Mouse (Mus musculus) retina, postnatal 1 day (tissue): ENCODE results near the gene Dclk1.

ENCODE experiments used
- DNase-seq: peaks from one replicate; pipeline ENCODE4 v3.0.0-alpha.2; 2012

Dclk1 gene

GRCm38 (mm10) chr3:55337671-55338070, 95.5 kb downstream of the Dclk1 start:
- no peak for DNase-seq

DNA sequence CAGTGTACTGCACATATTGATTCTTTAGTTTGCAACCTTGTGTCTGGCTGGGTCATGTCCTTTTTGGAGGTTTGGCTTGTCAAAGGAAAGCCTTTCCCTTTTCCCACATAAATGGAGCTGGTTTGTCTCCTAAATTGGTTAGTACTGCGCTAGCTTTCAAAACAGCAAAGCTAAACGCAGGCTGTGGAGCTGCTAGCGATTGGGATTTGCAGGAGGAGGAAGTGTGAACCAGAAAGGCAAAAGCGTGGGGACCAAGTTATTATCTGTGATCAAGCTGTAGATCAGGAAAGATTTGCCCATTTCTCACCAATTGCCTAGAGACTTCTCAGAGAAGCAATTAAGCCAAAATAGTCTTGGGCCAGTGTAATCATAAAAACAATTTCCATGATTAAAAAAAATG, 100.3 kb downstream of the Dclk1 start:
- no peak for DNase-seq

GRCm38 (mm10) chr3:55347371-55348025, 105.3 kb downstream of the Dclk1 start:
- peak; percentile 77 for DNase-seq

- DNase-seq: no peak
Measured at GRCm38 (mm10) chr3:55348026-55348390, 105.8 kb downstream of the Dclk1 start.

DNA sequence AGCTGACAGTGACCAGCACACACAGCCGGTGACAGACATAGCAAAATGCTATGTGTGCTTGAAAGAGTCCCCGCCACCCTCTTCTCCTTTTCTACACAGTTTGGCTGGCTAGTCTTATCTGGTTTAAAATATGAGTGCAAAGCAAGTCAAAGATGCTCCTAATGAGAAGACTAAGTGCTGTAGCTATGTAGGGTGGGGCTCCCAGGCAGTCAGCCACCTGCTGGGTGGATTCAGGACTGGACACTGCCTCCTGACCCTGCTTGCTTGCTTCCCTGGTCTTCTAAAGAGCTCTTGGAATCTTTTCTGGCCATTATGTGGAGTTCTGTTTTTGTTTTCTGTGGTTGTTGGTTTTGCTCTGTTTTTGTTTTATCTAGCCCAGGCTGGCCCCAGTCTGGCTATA, 108.0 kb downstream of the Dclk1 start:
- DNase-seq: no peak

DNA sequence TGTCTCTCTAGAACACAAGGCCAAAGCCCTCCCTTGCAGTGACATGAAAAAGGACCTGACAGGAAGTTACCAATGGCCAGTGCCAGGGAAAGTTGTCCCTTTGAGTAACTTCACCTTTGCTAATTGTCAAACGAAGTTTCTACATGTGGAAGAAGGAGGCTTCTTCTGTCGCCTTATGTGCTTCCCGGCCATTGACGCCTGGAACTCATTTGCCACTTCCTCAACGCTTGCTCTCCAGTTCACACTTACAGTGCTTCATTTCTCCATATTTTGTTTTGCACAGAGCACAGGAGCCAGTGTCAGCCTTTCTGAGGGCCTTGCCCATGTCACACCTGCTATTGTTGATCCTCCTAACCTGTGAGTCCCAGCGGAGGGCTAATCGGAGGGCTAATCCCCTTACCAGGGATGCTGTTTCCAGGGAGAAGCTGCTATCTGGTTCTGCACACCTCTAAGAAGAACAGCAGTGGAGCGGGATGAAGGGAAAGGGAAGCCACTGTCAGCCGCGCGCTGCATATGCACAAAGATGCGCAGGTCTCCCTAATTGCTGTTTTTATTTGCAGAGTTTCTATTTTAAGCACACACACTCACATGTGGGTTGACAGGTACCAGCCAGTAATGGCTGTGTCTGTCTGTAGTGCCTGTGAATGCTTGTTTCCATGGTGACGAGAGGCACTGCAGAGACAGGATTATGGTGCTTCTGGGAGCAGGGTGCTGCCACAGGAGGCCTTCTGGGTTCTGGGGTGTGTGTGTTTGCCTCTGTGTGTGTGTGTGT, 109.3 kb downstream of the Dclk1 start:
- peak; percentile 81 for DNase-seq

DNA sequence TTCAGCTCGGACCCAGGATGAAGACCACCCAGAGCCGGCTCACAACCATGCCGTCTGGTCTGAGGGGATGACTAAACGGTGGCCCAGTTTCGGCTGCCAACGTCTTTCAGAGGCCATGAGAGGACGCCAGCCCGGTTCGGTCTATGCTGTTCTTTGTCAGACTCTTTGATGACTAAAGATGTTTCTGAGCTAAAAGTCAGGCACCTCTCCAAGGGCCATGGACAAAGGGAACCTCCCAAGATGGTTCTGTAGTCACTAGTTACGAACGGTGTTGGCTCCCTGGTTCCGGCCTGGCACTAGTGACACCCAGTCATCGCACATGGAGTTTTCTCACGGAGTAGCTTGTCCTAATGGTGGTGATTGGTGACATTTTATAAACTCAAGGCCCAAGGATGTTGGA, 110.4 kb downstream of the Dclk1 start:
- peak; percentile 50 for DNase-seq

- no peak for DNase-seq
Measured at GRCm38 (mm10) chr3:55353169-55353568, 111.0 kb downstream of the Dclk1 start.

GRCm38 (mm10) chr3:55353909-55354511, 111.8 kb downstream of the Dclk1 start:
- DNase-seq: peak; percentile 52

- DNase-seq: peak; percentile 86
Measured at GRCm38 (mm10) chr3:55354765-55355164, 112.6 kb downstream of the Dclk1 start.

- no peak for DNase-seq
Measured at GRCm38 (mm10) chr3:55358486-55358885, 116.3 kb downstream of the Dclk1 start.

DNA sequence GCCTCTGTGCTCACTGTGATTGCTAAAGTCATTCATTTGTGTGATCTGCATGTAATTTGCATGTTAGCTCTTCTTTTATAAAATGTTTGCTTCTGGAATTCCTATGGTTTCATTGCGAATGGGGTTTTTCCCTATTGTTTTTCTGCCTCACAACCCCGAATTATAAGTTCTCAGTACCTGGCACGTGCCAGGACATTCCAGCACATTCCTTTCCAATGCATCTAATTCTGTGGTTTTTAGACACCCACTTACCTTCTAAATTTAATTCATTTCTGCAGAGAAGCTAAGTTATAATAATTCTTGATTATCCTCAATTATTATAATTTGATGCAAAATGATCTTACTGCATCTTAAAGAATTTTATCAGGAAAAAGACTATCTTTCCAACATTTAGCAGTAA, 118.7 kb downstream of the Dclk1 start:
- DNase-seq: no peak

- peak; percentile 82 for DNase-seq
Measured at GRCm38 (mm10) chr3:55367166-55367565, 125.0 kb downstream of the Dclk1 start.

GRCm38 (mm10) chr3:55369156-55369555, 127.0 kb downstream of the Dclk1 start:
- DNase-seq: no peak

- DNase-seq: peak; percentile 94
Measured at GRCm38 (mm10) chr3:55373689-55374088, 131.5 kb downstream of the Dclk1 start.

DNA sequence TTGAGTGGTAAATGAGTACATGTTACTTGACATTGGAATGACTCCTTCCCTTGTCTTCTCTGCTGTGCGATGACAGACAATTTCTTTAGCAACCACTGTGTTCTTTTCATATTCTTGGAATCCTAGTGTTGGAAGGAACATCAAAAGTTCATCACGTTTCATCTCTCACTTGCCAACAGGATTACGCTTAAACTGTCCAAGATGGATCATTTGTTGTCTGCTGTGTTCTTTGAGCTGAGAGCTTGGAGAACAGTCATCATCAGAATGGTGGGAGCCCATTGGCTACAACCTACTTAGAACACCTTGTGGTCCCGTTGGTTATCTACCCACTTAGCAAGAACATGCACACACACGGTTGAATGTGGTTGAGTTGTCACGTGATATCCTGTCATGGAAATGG, 136.4 kb downstream of the Dclk1 start:
- DNase-seq: no peak

GRCm38 (mm10) chr3:55380471-55380870, 138.3 kb downstream of the Dclk1 start:
- DNase-seq: no peak

GRCm38 (mm10) chr3:55392605-55393004, 150.4 kb downstream of the Dclk1 start:
- no peak for DNase-seq

GRCm38 (mm10) chr3:55393549-55393948, 151.4 kb downstream of the Dclk1 start:
- no peak for DNase-seq

DNA sequence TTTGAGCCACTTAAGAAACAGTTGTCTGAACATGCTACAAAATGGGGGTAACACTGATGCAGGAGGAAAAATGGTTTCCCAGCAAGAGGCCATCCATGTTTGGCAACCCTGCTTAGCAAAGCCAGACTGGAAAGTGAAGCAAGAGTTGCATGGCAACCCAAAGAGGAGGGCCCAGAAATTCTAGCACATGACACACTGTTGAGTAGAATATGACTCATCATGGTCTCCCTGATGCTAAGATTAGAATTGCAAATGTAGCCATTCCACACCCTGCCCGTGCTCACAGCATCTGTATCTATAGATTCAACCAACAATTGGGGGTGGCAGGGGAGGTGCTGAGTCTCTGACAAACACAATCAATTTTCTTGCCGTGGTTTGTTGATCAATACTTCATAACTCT, 154.6 kb downstream of the Dclk1 start:
- no peak for DNase-seq

DNA sequence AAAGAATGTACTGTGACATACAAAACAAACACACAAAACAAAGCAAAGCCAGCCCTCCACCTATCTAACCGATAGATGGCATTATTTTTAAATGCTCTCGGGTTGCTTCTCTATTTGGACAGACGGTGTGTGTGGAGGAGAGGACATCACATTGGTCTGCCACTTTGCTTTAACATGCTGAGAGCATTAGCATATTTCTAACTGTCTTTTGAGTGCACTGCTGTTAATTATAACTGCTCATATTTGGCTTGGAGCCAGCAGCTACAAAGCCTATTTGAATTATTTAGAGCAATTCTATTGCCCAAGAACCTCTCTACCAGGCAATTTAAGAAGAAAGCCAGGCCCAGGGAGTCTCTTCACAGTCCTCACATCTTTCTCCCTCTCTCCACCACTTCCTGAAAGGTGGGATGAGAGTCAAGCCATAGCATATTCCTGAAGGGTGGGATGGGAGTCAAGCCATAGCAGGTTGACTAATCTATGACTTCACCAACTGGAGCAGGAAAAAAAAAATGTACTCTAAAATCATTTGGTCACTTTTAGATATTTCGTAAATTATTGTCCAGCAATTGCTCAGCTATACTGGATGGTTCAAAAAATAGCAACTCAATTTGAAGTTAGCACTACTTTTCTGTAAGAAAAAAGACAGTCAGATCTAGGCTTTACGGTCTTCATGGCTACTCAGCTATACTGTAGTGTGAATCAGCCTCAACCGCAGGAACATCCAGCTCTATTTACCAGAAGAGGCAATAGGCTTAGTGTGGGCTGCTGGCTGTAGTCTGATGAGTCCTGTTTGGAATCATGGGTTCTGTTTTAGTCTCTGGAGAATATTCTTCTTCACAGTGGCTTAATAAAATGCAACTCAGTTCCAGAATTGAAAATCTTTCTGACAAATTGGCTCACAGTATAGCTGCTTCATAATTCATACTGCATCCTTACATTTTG, 155.9 kb downstream of the Dclk1 start:
- peak; percentile 65 for DNase-seq

- DNase-seq: no peak
Measured at GRCm38 (mm10) chr3:55401236-55401635, 159.1 kb downstream of the Dclk1 start.

DNA sequence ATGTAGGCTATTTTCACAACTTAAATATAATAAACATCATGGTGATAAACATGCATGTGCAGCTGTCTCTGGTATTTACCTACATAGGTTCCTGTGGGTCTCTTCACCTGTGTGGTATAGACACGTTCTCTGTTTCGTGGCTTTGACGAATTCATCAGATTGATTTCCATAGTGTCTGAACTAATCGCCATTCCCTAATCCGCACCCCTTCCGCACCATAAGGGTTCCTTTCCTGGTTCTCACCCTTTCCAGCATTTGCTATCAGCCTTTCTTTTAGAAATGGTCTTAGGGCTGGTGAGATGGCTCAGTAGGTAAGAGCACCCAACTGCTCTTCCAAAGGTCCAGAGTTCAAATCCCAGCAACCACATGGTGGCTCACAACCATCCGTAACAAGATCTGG, 162.6 kb downstream of the Dclk1 start:
- DNase-seq: no peak
